Mouse (Mus musculus) CD4-positive, CD25-positive, alpha-beta regulatory T cell, adult 4 months (primary cell): ENCODE measurements around the gene Gkap1. TPM values are rescaled to one million over a fixed set of nuclear protein-coding genes. Genes with fewer than 3 reads are reported as not detected.

Experiments
- ATAC-seq: one replicate; pipeline ENCODE4 v1.8.0; 2017
- polyA plus RNA-seq, 2 experiments: library from polyadenylated mRNA; unstranded; fragments of 100-300 nt; shearing (Covaris generic); gene quantifications; one replicate each; pipeline ENCODE4 v1.2.1; 2017

Gene Gkap1
- under 1 TPM; 0.52 to 0.86 TPM for polyA plus RNA-seq

- no peak for ATAC-seq
Measured at GRCm38 (mm10) chr13:58275599-58275998, at the start of gene Gkap1. Gkap1 (minus strand) TSS chr13:58275699.

GRCm38 (mm10) chr13:58317768-58318167, 42.3 kb upstream of the Gkap1 start:
- ATAC-seq = no peak

GRCm38 (mm10) chr13:58314991-58315390, 39.5 kb upstream of the Gkap1 start:
- ATAC-seq = no peak

- ATAC-seq = no peak
Measured at GRCm38 (mm10) chr13:58313758-58314157, 38.3 kb upstream of the Gkap1 start.

GRCm38 (mm10) chr13:58311351-58311750, 35.9 kb upstream of the Gkap1 start:
- no peak for ATAC-seq

- ATAC-seq = no peak
Measured at GRCm38 (mm10) chr13:58309499-58309898, 34.0 kb upstream of the Gkap1 start.

- ATAC-seq = no peak
Measured at GRCm38 (mm10) chr13:58307453-58307852, 32.0 kb upstream of the Gkap1 start.

- no peak for ATAC-seq
Measured at GRCm38 (mm10) chr13:58305230-58305629, 29.7 kb upstream of the Gkap1 start.

- ATAC-seq = no peak
Measured at GRCm38 (mm10) chr13:58302421-58303145, 27.1 kb upstream of the Gkap1 start.

GRCm38 (mm10) chr13:58301961-58302360, 26.5 kb upstream of the Gkap1 start:
- no peak for ATAC-seq

GRCm38 (mm10) chr13:58298756-58299155, 23.3 kb upstream of the Gkap1 start:
- no peak for ATAC-seq

- no peak for ATAC-seq
Measured at GRCm38 (mm10) chr13:58295582-58295981, 20.1 kb upstream of the Gkap1 start.

- ATAC-seq = no peak
Measured at GRCm38 (mm10) chr13:58292811-58293210, 17.3 kb upstream of the Gkap1 start.

- no peak for ATAC-seq
Measured at GRCm38 (mm10) chr13:58289308-58289707, 13.8 kb upstream of the Gkap1 start.

GRCm38 (mm10) chr13:58287822-58288221, 12.3 kb upstream of the Gkap1 start:
- ATAC-seq = peak; percentile 73

GRCm38 (mm10) chr13:58283466-58283865, 8.0 kb upstream of the Gkap1 start:
- ATAC-seq = no peak

GRCm38 (mm10) chr13:58281936-58282335, 6.4 kb upstream of the Gkap1 start:
- no peak for ATAC-seq

- ATAC-seq = no peak
Measured at GRCm38 (mm10) chr13:58280528-58280927, 5.0 kb upstream of the Gkap1 start.

GRCm38 (mm10) chr13:58276256-58276655, 757 bp upstream of the Gkap1 start:
- ATAC-seq = no peak

GRCm38 (mm10) chr13:58275076-58275475, 423 bp downstream of the Gkap1 start:
- no peak for ATAC-seq

- ATAC-seq = peak; percentile 68
Measured at GRCm38 (mm10) chr13:58274259-58274991, 1.1 kb downstream of the Gkap1 start.

GRCm38 (mm10) chr13:58273411-58274258, 1.9 kb downstream of the Gkap1 start:
- ATAC-seq = peak; percentile 48

- ATAC-seq = no peak
Measured at GRCm38 (mm10) chr13:58266864-58267263, 8.6 kb downstream of the Gkap1 start.
